Mouse (Mus musculus) layer of hippocampus, adult 2 months (tissue): ENCODE measurements around the gene Ppm1e. TPM values are rescaled to one million over a fixed set of nuclear protein-coding genes. Genes with fewer than 3 reads are reported as not detected.

Experiments
- DNase-seq, 2 experiments: peaks; one replicate each; pipeline ENCODE4 v3.0.0; 2022; ENCODE audit warnings: low spot score in 2 of 2
- H3K27ac ChIP-seq: fragments of 200-600 bp; 2 replicates; pipeline ENCODE4 v1.8.1; 2022
- H3K4me3 ChIP-seq: fragments of 200-600 bp; 2 replicates; pipeline ENCODE4 v1.8.1; 2022; ENCODE audit warnings: mild to moderate bottlenecking
- CTCF ChIP-seq: fragments of 200-600 bp; conservative IDR thresholded peaks from 2 replicates; pipeline ENCODE4 v1.8.1; 2022; ENCODE audit warnings: antibody characterized with exemption, mild to moderate bottlenecking, moderate library complexity
- total RNA-seq, 2 experiments: library from RNA; stranded (reverse); gene quantifications; 2 replicates each; pipeline ENCODE4 v1.2.3; 2021

Gene Ppm1e
- total RNA-seq, 2 experiments from 2014 or later = 249 to 267 TPM

DNA sequence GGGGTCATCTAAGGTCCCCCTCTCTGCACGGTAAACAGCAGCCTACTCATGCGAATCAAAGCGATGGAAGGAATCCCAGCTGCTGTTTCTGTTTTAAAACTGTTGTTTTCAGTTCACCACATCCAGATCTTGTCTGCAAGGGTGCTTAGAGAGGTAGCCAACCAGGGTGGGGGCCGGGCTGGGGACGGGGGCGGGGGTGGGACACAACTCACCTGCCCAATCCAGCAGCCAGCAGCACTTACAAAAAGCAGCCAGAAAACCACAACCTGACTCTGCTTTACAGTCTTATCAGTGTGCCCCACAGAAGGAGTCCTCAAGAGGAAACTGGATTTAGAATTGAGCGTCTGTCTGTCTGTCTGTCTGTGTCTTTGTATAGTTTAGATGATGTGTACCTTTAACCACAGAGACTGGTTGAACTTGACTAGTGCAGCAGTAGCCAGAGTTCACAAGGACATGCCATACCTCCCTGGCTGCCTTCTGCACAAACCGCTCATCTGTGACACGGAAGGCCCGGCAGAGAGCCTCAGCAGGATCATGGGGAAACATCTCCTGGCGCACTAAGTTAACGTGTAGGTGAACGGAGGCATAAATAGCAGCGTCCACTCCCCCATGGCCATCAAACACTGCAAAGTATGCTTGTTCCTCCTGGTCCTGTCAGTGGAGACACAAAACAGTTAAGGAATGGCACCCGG lies 118.5 kb downstream of the Ppm1e start:
- no peak for DNase-seq
- H3K27ac ChIP-seq = peak overlapping the region; percentile 88
- no peak for TF ChIP-seq CTCF
- no peak overlapping the region for H3K4me3 ChIP-seq

DNA sequence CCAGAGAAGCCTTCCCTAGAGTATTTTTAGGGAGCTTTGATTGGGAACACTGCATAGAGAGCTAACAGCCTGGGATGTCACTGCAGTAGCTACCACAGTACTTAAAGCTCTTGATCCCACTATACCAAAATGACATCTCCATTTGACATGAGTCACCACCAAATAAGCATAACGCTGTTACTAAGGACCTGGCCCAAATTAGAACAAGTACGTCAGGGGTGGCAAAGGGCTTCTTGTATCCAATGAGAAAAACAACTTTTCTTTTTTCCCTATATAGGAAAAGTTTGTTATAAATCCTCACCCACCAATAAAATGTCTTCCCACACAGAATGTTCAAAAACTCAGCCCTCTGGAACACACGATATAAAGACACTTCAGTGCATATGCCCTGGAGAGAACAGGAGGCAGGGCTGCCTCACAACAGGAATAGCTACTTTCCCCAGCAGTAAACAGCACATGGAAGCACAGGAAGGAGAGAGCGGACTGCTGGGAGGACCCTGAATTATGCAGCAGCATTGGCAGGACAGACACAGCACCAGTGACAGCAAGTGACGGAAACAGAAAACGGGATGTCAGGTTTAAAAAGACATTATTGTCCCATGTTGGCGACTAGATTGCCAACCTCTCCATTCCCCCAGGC lies 119.8 kb downstream of the Ppm1e start:
- H3K4me3 ChIP-seq = no peak overlapping the region
- H3K27ac ChIP-seq = peak overlapping the region; percentile 88
- no peak for TF ChIP-seq CTCF
- DNase-seq = peak; percentile 40 to 43

DNA sequence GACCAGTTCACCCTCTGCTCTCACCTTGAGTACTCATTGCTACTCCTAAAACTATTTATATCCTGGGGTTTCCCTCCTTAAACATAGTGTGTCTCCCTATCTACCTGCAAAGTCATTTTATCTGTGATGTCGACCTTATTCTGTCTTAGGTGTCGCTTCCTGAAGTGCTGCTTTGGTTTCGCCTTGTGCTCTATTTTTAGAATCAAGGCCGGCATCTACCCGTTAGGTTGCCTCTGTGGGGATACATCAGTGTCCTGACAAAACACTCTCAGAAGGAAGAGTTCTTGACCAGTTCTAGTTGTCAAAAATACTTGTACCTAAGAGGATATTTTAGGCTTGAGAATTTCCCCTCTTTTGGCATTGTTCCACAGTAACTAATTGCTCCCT lies 123.3 kb downstream of the Ppm1e start:
- TF ChIP-seq CTCF = no peak
- Histone ChIP-seq H3K27ac (peak overlapping the region; percentile 83), H3K4me3 (no peak overlapping the region)
- DNase-seq = no peak

DNA sequence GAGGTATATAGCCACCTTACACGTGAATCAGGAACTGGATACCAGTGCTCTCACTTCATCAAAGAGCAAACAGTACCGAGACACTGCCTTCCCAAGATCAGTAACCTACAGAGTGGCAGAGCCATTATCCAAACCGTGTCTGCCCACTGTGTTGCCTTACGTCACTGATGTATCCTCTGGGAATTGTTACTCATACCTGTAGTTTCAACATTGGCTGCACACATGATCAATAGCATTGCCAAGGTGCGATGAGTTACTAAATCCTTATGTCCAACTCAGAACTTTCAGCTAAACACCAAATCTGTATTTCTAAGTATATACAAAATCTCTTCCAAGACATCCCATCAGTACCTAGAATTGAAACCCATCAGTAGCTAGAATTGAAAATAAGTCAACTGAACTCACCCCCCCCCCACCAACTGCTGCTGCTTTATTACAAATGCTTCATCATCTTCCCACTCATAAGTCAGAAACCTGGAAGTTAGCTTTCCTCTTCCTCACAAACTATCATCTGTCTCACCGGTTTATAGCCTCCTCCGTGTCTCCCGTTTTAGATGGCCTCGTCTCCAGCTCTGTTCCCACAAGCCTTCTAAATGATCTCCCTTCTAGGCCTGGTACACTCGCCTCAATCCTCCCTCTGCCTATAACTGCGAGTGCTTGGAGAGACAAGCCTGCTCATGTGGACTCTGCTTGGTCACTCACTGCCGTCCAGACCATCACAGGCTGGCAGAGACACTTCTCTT lies 123.9 kb downstream of the Ppm1e start:
- DNase-seq = no peak
- no peak overlapping the region for H3K4me3 ChIP-seq
- TF ChIP-seq CTCF = no peak
- peak overlapping the region; percentile 83 for H3K27ac ChIP-seq

- no peak for DNase-seq
- no peak for TF ChIP-seq CTCF
- Histone ChIP-seq H3K27ac (peak overlapping the region; percentile 83), H3K4me3 (no peak overlapping the region)
These were observed 125.4 kb downstream of the Ppm1e start for GRCm38 (mm10) chr11:87233377-87233776.

DNA sequence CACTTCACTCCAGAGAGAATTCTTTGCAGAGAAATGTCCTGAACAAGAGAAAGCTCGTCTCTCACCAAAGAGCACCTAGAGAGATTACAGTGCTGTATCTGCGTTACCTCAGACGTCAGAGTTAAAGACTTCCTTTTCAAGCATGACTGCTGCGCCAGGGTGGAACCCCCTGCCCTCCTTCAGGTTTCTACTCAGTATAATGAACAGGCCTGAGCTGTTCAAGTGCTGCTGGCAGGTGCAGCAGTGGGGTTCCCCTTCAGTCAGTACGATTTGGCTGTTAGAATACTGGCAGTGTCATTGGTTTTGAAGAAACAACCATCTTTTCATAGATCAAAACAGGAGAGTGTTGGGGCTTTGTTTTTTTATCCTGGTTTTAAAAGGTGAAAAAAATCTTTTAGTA lies 131.8 kb downstream of the Ppm1e start:
- Histone ChIP-seq H3K4me3 (no peak overlapping the region), H3K27ac (peak overlapping the region; percentile 29; the same call in 1 of the 2 replicates)
- no peak for DNase-seq
- TF ChIP-seq CTCF = no peak

- Histone ChIP-seq H3K27ac (no peak overlapping the region), H3K4me3 (no peak overlapping the region)
- DNase-seq = no peak
- TF ChIP-seq CTCF = no peak
These were observed 136.1 kb downstream of the Ppm1e start for GRCm38 (mm10) chr11:87222686-87223085.

DNA sequence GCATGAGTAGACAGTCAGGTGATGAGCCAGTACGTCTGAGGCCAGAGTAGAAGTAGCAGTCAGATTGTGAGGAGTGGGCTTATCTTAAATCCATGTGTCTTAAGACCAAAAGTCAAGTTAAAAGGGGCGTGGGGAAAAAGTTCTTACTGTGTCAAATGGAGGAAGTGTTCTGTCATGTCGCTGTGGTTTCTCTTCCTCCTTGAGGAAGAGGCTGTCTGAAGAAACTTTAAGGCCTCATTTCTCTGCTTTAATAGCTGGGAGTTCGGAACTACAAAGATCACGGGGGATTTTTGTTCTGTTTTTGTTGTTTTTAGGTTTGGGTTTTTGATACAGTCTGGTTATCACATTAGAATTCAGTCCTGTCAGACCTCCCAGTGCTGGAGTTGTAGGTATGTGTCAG lies 146.5 kb downstream of the Ppm1e start:
- no peak overlapping the region for H3K4me3 ChIP-seq
- no peak for TF ChIP-seq CTCF
- DNase-seq = no peak
- H3K27ac ChIP-seq = no peak overlapping the region

Other genes with a start within 250 kb of the Ppm1e start
- 10 to 100 TPM; 14.7 to 15.7 TPM for gene Ska2, start 249.8 kb downstream of the Ppm1e start, total RNA-seq
- 100 to 1,000 TPM; 176 to 183 TPM for gene Trim37, start 231.9 kb downstream of the Ppm1e start, total RNA-seq
- 1 to 10 TPM; 4.0 to 4.2 TPM for gene Rad51c, start 45.9 kb upstream of the Ppm1e start, total RNA-seq
- under 1 TPM; 0.20 to 0.26 TPM for gene Tex14, start 46.0 kb upstream of the Ppm1e start, total RNA-seq
- gene Gm11492, start 207.6 kb upstream of the Ppm1e start, total RNA-seq = not detected
- 100 to 1,000 TPM; 139 to 159 TPM for gene Sept4, start 209.9 kb upstream of the Ppm1e start, total RNA-seq
- 10 to 100 TPM; 81.5 to 89.0 TPM for gene Mtmr4, start 233.1 kb upstream of the Ppm1e start, total RNA-seq